Mouse (Mus musculus) limb, embryonic 13.5 days (tissue): ENCODE measurements around the gene Dpf3. TPM values are rescaled to one million over a fixed set of nuclear protein-coding genes. Genes with fewer than 3 reads are reported as not detected.

Source experiments
- ATAC-seq: fragments of 200-750 bp; cut with Nextera tagmentation; 2 replicates; pipeline ENCODE4 v1.8.0; 2017; ENCODE audit warnings: low read depth, moderate number of reproducible peaks, moderate TSS enrichment; ENCODE audit not compliant: low FRiP score
- H3K27ac ChIP-seq: fragments of 300-500 bp; sonication (generic); 2 replicates; pipeline ENCODE4 v1.5.1; 2015; ENCODE audit warnings: inconsistent platforms, mild to moderate bottlenecking, moderate library complexity
- H3K27me3 ChIP-seq: fragments of 300-500 bp; sonication (generic); 2 replicates; pipeline ENCODE4 v1.6.1; 2015; ENCODE audit warnings: mild to moderate bottlenecking, inconsistent platforms
- H3K36me3 ChIP-seq: fragments of 300-500 bp; sonication (generic); 2 replicates; pipeline ENCODE4 v1.6.1; 2015; ENCODE audit warnings: inconsistent platforms, mild to moderate bottlenecking, moderate library complexity
- H3K4me1 ChIP-seq: fragments of 300-500 bp; sonication (generic); 2 replicates; pipeline ENCODE4 v1.6.1; 2015; ENCODE audit warnings: inconsistent platforms
- H3K4me2 ChIP-seq: fragments of 300-500 bp; sonication (generic); replicated peaks from 2 replicates; pipeline ENCODE4 v1.6.1; 2015; ENCODE audit warnings: inconsistent platforms, mild to moderate bottlenecking, moderate library complexity
- H3K4me3 ChIP-seq: fragments of 300-500 bp; sonication (generic); 2 replicates; pipeline ENCODE4 v1.5.1; 2015; ENCODE audit warnings: moderate library complexity, mild to moderate bottlenecking, inconsistent platforms
- H3K9ac ChIP-seq: fragments of 300-500 bp; sonication (generic); 2 replicates; pipeline ENCODE4 v1.6.1; 2015; ENCODE audit warnings: mild to moderate bottlenecking, inconsistent platforms
- H3K9me3 ChIP-seq: fragments of 300-500 bp; sonication (generic); 2 replicates; pipeline ENCODE4 v1.6.1; 2016; ENCODE audit warnings: inconsistent platforms
- WGBS: fragments of 180-500 bp; shearing (Covaris S2); methylation state at CpG from one replicate; pipeline ENCODE4 v1.1.7; 2015; 5-methylcytosine and 5-hydroxymethylcytosine counted together
- polyA plus RNA-seq: library from polyadenylated mRNA; unstranded; fragments of >200 nt; fragmentation: Nextera tagmentation; extraction: Ambion mirVana; gene quantifications from 2 replicates; pipeline ENCODE4 v1.2.1, GENCODE M21; 2015

Dpf3 gene
- polyA plus RNA-seq, 1 experiment from 2014 or later: 6.1 TPM

DNA sequence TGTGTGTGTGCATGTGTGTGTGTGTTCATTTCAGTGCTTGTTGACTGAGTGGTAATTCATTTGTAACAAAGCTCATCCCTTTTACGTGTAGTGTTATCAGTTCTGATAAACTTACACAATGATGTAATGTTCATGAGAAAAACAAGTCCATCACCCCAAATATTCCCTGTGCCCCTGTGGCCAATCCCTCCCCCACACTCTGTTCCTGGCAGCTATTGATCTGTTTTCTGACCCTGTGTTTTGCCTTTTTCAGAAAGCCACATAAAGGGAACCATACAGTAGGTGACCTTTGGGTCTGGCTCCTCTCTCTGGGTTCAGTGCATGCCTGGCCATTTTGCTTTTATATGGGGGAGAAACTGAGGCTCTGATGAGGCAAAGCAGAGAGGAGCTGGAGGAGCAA is 322.5 kb downstream of the Dpf3 start:
- H3K4me1 ChIP-seq: no peaks in the 10 kb centered on the region; the same call in 1 of the 2 replicates
- ATAC-seq: no peak
- H3K9ac ChIP-seq: no peak overlapping the region
- H3K27me3 ChIP-seq: no peaks in the 10 kb centered on the region
- H3K9me3 ChIP-seq: no peaks in the 10 kb centered on the region
- WGBS: 92% methylated on average over 1 of the region's 1 CpGs
- no peak overlapping the region for H3K27ac ChIP-seq
- no peaks in the 10 kb centered on the region for H3K36me3 ChIP-seq
- H3K4me2 ChIP-seq: no peak overlapping the region
- H3K4me3 ChIP-seq: no peak overlapping the region

Other genes starting within 250 kb of the Dpf3 start
- 36.2 and 37.7 TPM in 2 replicates for gene Dcaf4, start 32.8 kb upstream of the Dpf3 start, polyA plus RNA-seq
- 24.5 and 26.1 TPM in 2 replicates for gene Zfyve1, start 109.5 kb upstream of the Dpf3 start, polyA plus RNA-seq
- gene Rbm25, start 143.5 kb upstream of the Dpf3 start, polyA plus RNA-seq: 318 and 324 TPM in 2 replicates
- 60.1 TPM in 2 replicates for gene Psen1, start 200.4 kb upstream of the Dpf3 start, polyA plus RNA-seq